Mouse (Mus musculus) lung, adult 2 months (tissue): Measurements from ENCODE around the gene Stat4.

Experiments used
- CTCF ChIP-seq: fragments of 200-500 bp; IDR thresholded peaks from 2 replicates; pipeline ENCODE4 v1.5.1; 2011; ENCODE audit warnings: mild to moderate bottlenecking, low read length, control low read depth; ENCODE audit not compliant: insufficient read depth
- POLR2A ChIP-seq: fragments of 200-500 bp; IDR thresholded peaks from 2 replicates; pipeline ENCODE4 v1.6.1; 2011; ENCODE audit warnings: low read depth, mild to moderate bottlenecking, control low read depth, low read length, borderline replicate concordance; ENCODE audit errors: extremely low read depth

DNA sequence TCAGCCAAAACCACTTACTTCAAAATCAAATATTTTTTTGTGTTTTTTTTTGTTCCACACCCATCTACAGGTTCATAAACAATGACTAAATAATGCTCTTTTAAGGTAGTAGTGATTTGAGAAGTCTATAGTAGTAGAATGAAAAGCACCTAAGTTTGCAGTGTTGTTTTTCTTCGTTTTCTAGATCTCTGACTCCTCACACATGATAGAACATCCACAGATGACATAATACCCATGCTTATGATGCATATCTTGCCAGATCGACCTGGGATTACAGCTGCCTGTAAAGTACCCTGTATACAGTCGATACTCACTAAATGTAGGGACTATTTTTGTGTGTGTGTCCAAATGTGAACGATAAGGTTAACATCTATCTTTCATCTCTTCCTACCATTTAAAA lies 69.0 kb downstream of the Stat4 start:
- TF ChIP-seq CTCF (no peak), POLR2A (no peak)
